In genomic region chr19:10895016-10895528, GRCm38 (mm10) we compare ENCODE assay signal across 8 mouse cellular contexts. TPM values are rescaled to one million over a fixed set of nuclear protein-coding genes. Genes with fewer than 3 reads are reported as not detected.
DNase-seq lines count a peak whose midpoint lies in the region; ATAC-seq and TF ChIP-seq lines count a peak whose summit lies in the region.

Gene Prpf19 (plus strand): TSS chr19:10895231.

- H3K9me3 ChIP-seq in forebrain, embryonic 10.5 days = no peaks in the 10 kb centered on the region
- no peaks in the 10 kb centered on the region for H3K9me3 ChIP-seq in heart, embryonic 15.5 days (replicated peaks)
- H3K9me3 ChIP-seq in liver, embryonic 14.5 days (ENCODE audit: control insufficient read depth, low read length) = no peaks in the 10 kb centered on the region
- H3K9me3 ChIP-seq in neural tube, embryonic 11.5 days (ENCODE audit: control insufficient read depth, low read length) = no peaks in the 10 kb centered on the region
- no peaks in the 10 kb centered on the region for H3K9me3 ChIP-seq in stomach, postnatal 0 days (ENCODE audit: control insufficient read depth, low read length)

- H3K9ac ChIP-seq in heart, embryonic 15.5 days = peak within 1 kb of the TSS; percentile 87
- peak within 1 kb of the TSS; percentile 84 for H3K9ac ChIP-seq in liver, embryonic 14.5 days (replicated peaks)
- H3K9ac ChIP-seq in neural tube, embryonic 11.5 days (ENCODE audit: low read length) = peak within 1 kb of the TSS; percentile 91
- H3K9ac ChIP-seq in stomach, postnatal 0 days (ENCODE audit: low read length) = peak within 1 kb of the TSS; percentile 90

- under 1% methylated on average over 43 of the region's 43 CpGs for WGBS in forebrain, embryonic 10.5 days
- WGBS in heart, embryonic 15.5 days = under 1% methylated on average over 43 of the region's 43 CpGs
- under 1% methylated on average over 43 of the region's 43 CpGs for WGBS in liver, embryonic 14.5 days (ENCODE audit: insufficient replicate concordance)
- WGBS in neural tube, embryonic 11.5 days = 0% methylated on average over 43 of the region's 43 CpGs
- under 1% methylated on average over 43 of the region's 43 CpGs for WGBS in stomach, postnatal 0 days

- peak within 1 kb of the TSS; percentile 93 for H3K4me3 ChIP-seq in forebrain, embryonic 10.5 days
- peak within 1 kb of the TSS; percentile 80 for H3K4me3 ChIP-seq in heart, embryonic 15.5 days
- H3K4me3 ChIP-seq in liver, embryonic 14.5 days (ENCODE audit: insufficient read depth in 1 of 2, low read depth in 2 of 2, low read length in 2 of 2) = peak within 1 kb of the TSS; percentile 87 to 95
- peak within 1 kb of the TSS; percentile 82 for H3K4me3 ChIP-seq in neural tube, embryonic 11.5 days (ENCODE audit: low read depth, low read length)
- H3K4me3 ChIP-seq in stomach, postnatal 0 days (ENCODE audit: low read depth, low read length) = peak within 1 kb of the TSS; percentile 74

- no peak for TF ChIP-seq EP300 in liver, embryonic 14.5 days (IDR thresholded peaks at IDR 0.05; ENCODE audit: low read depth)
- no peak for TF ChIP-seq EP300 in stomach, postnatal 0 days (optimal IDR thresholded peaks at IDR 0.05)

- peaks cover 19% of the 10 kb centered on the region for H3K4me1 ChIP-seq in forebrain, embryonic 10.5 days
- H3K4me1 ChIP-seq in heart, embryonic 15.5 days (replicated peaks) = peaks cover 17% of the 10 kb centered on the region
- H3K4me1 ChIP-seq in liver, embryonic 14.5 days (replicated peaks; ENCODE audit: control insufficient read depth in 2 of 2, insufficient read depth in 2 of 2, low read length in 1 of 2) = peaks cover 8 to 17% of the 10 kb centered on the region in 2 experiments
- peaks cover 6% of the 10 kb centered on the region; the same call in 1 of the 2 replicates for H3K4me1 ChIP-seq in neural tube, embryonic 11.5 days (ENCODE audit: control insufficient read depth, insufficient read depth, low read length)
- H3K4me1 ChIP-seq in stomach, postnatal 0 days (replicated peaks; ENCODE audit: control insufficient read depth, insufficient read depth) = 0 out of 2 replicates have a peak, but pooled peaks cover 2% of the 10 kb centered on the region

- no peaks in the 10 kb centered on the region for H3K27me3 ChIP-seq in forebrain, embryonic 10.5 days (ENCODE audit: poor library complexity, severe bottlenecking)
- H3K27me3 ChIP-seq in heart, embryonic 15.5 days = no peaks in the 10 kb centered on the region
- no peaks in the 10 kb centered on the region for H3K27me3 ChIP-seq in liver, embryonic 14.5 days (ENCODE audit: control insufficient read depth, insufficient read depth, low read length)
- no peaks in the 10 kb centered on the region for H3K27me3 ChIP-seq in neural tube, embryonic 11.5 days (ENCODE audit: control insufficient read depth, insufficient read depth, low read length)
- no peaks in the 10 kb centered on the region for H3K27me3 ChIP-seq in stomach, postnatal 0 days (ENCODE audit: control insufficient read depth, insufficient read depth, low read length)

- ATAC-seq in CD4-positive, CD25-positive, alpha-beta regulatory T cell, adult 4 months = peak; percentile 99
- ATAC-seq in heart, embryonic 15.5 days (replicated peaks; ENCODE audit: insufficient number of reproducible peaks, insufficient read depth, low FRiP score, low read depth) = peak; percentile 92
- ATAC-seq in liver, embryonic 14.5 days (ENCODE audit: insufficient read depth) = peak; percentile 96
- ATAC-seq in neural tube, embryonic 11.5 days (ENCODE audit: insufficient read depth, low FRiP score, low TSS enrichment) = peak; percentile 93
- peak; percentile 95 for ATAC-seq in stomach, postnatal 0 days (ENCODE audit: low FRiP score, low TSS enrichment)

- peaks cover 32% of the 10 kb centered on the region for H3K36me3 ChIP-seq in forebrain, embryonic 10.5 days (replicated peaks)
- H3K36me3 ChIP-seq in heart, embryonic 15.5 days = peaks cover 25% of the 10 kb centered on the region
- peaks cover 13% of the 10 kb centered on the region for H3K36me3 ChIP-seq in liver, embryonic 14.5 days (replicated peaks; ENCODE audit: control insufficient read depth, insufficient read depth, low read depth)
- H3K36me3 ChIP-seq in neural tube, embryonic 11.5 days (ENCODE audit: control insufficient read depth, insufficient read depth, low read length) = peaks cover 8% of the 10 kb centered on the region
- peaks cover 18% of the 10 kb centered on the region for H3K36me3 ChIP-seq in stomach, postnatal 0 days (ENCODE audit: control insufficient read depth, insufficient read depth, low read length)

- peak within 1 kb of the TSS; percentile 79 for H3K4me2 ChIP-seq in heart, embryonic 15.5 days
- H3K4me2 ChIP-seq in liver, embryonic 14.5 days (ENCODE audit: low read depth) = peak within 1 kb of the TSS; percentile 81
- peak within 1 kb of the TSS; percentile 46 for H3K4me2 ChIP-seq in neural tube, embryonic 11.5 days (ENCODE audit: low read depth)
- H3K4me2 ChIP-seq in stomach, postnatal 0 days (replicated peaks; ENCODE audit: low read depth) = peak within 1 kb of the TSS; percentile 80

- 0 out of 2 replicates have a peak, but pooled peaks have one; percentile 23 for TF ChIP-seq CTCF in liver, embryonic 14.5 days (IDR thresholded peaks at IDR 0.05; ENCODE audit: low read depth)
- TF ChIP-seq CTCF in stomach, postnatal 0 days (IDR thresholded peaks at IDR 0.05; ENCODE audit: low read depth) = peak; percentile 33; the same call in 1 of the 2 replicates

- DNase-seq in c-Kit-negative CD71-positive TER-119-positive erythroid progenitor cells, embryonic 14.5 days (ENCODE audit: low read depth, low spot score) = peak; percentile 93
- peak; percentile 98 for DNase-seq in forebrain, embryonic 10.5 days (ENCODE audit: extremely low spot score, low spot score)
- DNase-seq in kidney, postnatal 25 days = peak; percentile 98 to 99
- DNase-seq in liver, embryonic 14.5 days (ENCODE audit: low read depth in 3 of 3, low spot score in 3 of 3) = peak; percentile 95 to 96 (median 96)
- peak; percentile 98 for DNase-seq in neural tube, embryonic 11.5 days (ENCODE audit: low spot score)
- DNase-seq in stomach, postnatal 0 days (ENCODE audit: low spot score) = peak; percentile 97

- H3K27ac ChIP-seq in forebrain, embryonic 10.5 days = peak within 1 kb of the TSS; percentile 95
- peak within 1 kb of the TSS; percentile 89 for H3K27ac ChIP-seq in heart, embryonic 15.5 days
- H3K27ac ChIP-seq in liver, embryonic 14.5 days = peak within 1 kb of the TSS; percentile 62
- peak within 1 kb of the TSS; percentile 90 for H3K27ac ChIP-seq in neural tube, embryonic 11.5 days (ENCODE audit: low read depth, low read length)
- peak within 1 kb of the TSS; percentile 93 for H3K27ac ChIP-seq in stomach, postnatal 0 days (replicated peaks)

RNA-seq across cellular contexts. Expression of gene Prpf19, which starts in this region (rescaled TPM):
- 10 to 100 TPM; 10.4 to 24.8 TPM for polyA plus RNA-seq in CD4-positive, CD25-positive, alpha-beta regulatory T cell, adult 4 months (2017; shearing (Covaris generic))
- 43.8 and 47.1 TPM in 2 replicates for polyA plus RNA-seq in forebrain, embryonic 10.5 days (2016; fragmentation: Nextera tagmentation; extraction: Ambion mirVana)
- 29.4 and 31.2 TPM in 2 replicates for polyA plus RNA-seq in heart, embryonic 15.5 days (2015; fragmentation: Nextera tagmentation; extraction: Ambion mirVana)
- polyA plus RNA-seq in liver, embryonic 14.5 days (2012; rRNA removed) = 108 and 117 TPM in 2 replicates
- polyA plus RNA-seq in liver, embryonic 14.5 days (2014; fragmentation: Nextera tagmentation; extraction: Ambion mirVana) = 15.7 and 19.1 TPM in 2 replicates
- polyA plus RNA-seq in neural tube, embryonic 11.5 days (2014; fragmentation: Nextera tagmentation; extraction: Ambion mirVana) = 47.3 and 56.8 TPM in 2 replicates
- polyA plus RNA-seq in stomach, postnatal 0 days (2015; fragmentation: Nextera tagmentation; extraction: Ambion mirVana) = 17.6 and 19.5 TPM in 2 replicates

Comparison
In these comparisons a context has a peak if more than half of its experiments do, and no peak if none do; other contexts are left out.
1. Peak in every context shown above with its lines: DNase-seq, ATAC-seq, H3K4me3 ChIP-seq and H3K27ac ChIP-seq.